In the genomic region with DNA sequence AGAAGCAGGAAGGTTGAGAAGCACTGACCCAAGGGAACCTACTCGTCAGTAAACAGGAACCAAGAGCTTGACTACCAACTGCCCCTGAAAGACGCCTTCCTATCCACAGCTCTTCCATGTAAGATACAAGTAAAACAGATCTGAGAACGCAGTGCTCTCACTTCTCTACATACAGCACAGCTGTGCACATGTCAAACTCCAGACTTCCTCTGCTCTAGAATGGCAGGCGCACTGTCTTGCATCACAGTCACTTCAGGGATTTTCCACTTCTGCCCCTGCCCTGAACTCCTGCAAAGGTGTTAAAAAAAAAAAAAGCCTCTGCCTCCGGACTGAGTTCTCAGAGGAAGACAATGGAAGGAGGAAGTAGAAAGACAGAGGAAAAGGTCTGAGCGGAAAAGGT, we compare ENCODE assay signal across 11 mouse cellular contexts.
A peak's percentile ranks its signal among the peaks of the same experiment; 100 is the strongest.
DNase-seq lines count a peak whose midpoint lies in the region; ATAC-seq and TF ChIP-seq lines count a peak whose summit lies in the region.
"Had no signal": no experiment of that assay in that cellular context is flagged by ENCODE, and none has a peak within 500 bp of the region (broad histone marks: within the 10 kb centered on the region; RNA-seq: fewer than 3 reads in every experiment).

No protein-coding gene starts in this region.

- H3K36me3 ChIP-seq in heart, embryonic 13.5 days, result peaks cover 16% of the 10 kb centered on the region; the same call in 1 of the 2 replicates
- peaks cover 3% of the 10 kb centered on the region; the same call in 1 of the 2 replicates for H3K36me3 ChIP-seq in heart, embryonic 11.5 days (ENCODE audit: control insufficient read depth, insufficient read depth, low read length)
- no peaks in the 10 kb centered on the region; the same call in 1 of the 2 replicates for H3K36me3 ChIP-seq in liver, postnatal 0 days (replicated peaks; ENCODE audit: insufficient read depth, low read length)
- H3K36me3 ChIP-seq in forebrain, embryonic 11.5 days (ENCODE audit: control insufficient read depth, insufficient read depth, low read length), result no peaks in the 10 kb centered on the region

- H3K9me3 ChIP-seq in heart, embryonic 13.5 days, result no peaks in the 10 kb centered on the region
- no peaks in the 10 kb centered on the region for H3K9me3 ChIP-seq in heart, embryonic 11.5 days (replicated peaks; ENCODE audit: control insufficient read depth, low read length)
- no peaks in the 10 kb centered on the region for H3K9me3 ChIP-seq in liver, postnatal 0 days (ENCODE audit: low read length)
- H3K9me3 ChIP-seq in forebrain, embryonic 11.5 days (ENCODE audit: control insufficient read depth, low read length), result no peaks in the 10 kb centered on the region
- H3K9me3 ChIP-seq: forebrain, embryonic 10.5 days; lung, embryonic 15.5 days had no signal

- H3K4me2 ChIP-seq in heart, embryonic 13.5 days, result no peak overlapping the region
- no peak overlapping the region for H3K4me2 ChIP-seq in heart, embryonic 11.5 days
- H3K4me2 ChIP-seq in liver, postnatal 0 days (ENCODE audit: low read depth, low read length), result no peak overlapping the region
- no peak overlapping the region for H3K4me2 ChIP-seq in forebrain, embryonic 11.5 days (ENCODE audit: low read depth, low read length, severe bottlenecking)
- H3K4me2 ChIP-seq: lung, embryonic 15.5 days had no signal

- 23% methylated on average over 6 of the region's 6 CpGs for WGBS in heart, embryonic 13.5 days
- 34% methylated on average over 6 of the region's 6 CpGs for WGBS in heart, embryonic 11.5 days (ENCODE audit: insufficient replicate concordance)
- WGBS in lung, adult 2 months, result 24% methylated on average over 6 of the region's 6 CpGs
- WGBS in liver, postnatal 0 days (ENCODE audit: insufficient replicate concordance), result 29% methylated on average over 6 of the region's 6 CpGs
- 80% methylated on average over 6 of the region's 6 CpGs for WGBS in forebrain, embryonic 11.5 days

- peak overlapping the region; percentile 61 for H3K27ac ChIP-seq in heart, embryonic 13.5 days (replicated peaks)
- H3K27ac ChIP-seq in heart, embryonic 11.5 days (ENCODE audit: low read depth, low read length), result no peak overlapping the region; the same call in 1 of the 2 replicates
- peak overlapping the region; percentile 69 for H3K27ac ChIP-seq in liver, postnatal 0 days (ENCODE audit: low read depth)
- no peak overlapping the region for H3K27ac ChIP-seq in forebrain, embryonic 11.5 days (ENCODE audit: low read depth, low read length)
- H3K27ac ChIP-seq: forebrain, embryonic 10.5 days; lung, embryonic 15.5 days had no signal

- no peak for TF ChIP-seq CTCF in lung, adult 2 months (IDR thresholded peaks at IDR 0.05; ENCODE audit: insufficient read depth, low read length)
- no peak for TF ChIP-seq CTCF in liver, postnatal 0 days (IDR thresholded peaks at IDR 0.05; ENCODE audit: low read depth)

- peaks cover 33% of the 10 kb centered on the region for H3K4me1 ChIP-seq in heart, embryonic 13.5 days
- no peaks in the 10 kb centered on the region for H3K4me1 ChIP-seq in heart, embryonic 11.5 days (ENCODE audit: control insufficient read depth, insufficient read depth, low read length)
- H3K4me1 ChIP-seq in lung, adult 2 months (ENCODE audit: control insufficient read depth, insufficient read depth, low read length), result peaks cover 13% of the 10 kb centered on the region
- H3K4me1 ChIP-seq in liver, postnatal 0 days (ENCODE audit: insufficient read depth), result no peaks in the 10 kb centered on the region
- H3K4me1 ChIP-seq in forebrain, embryonic 11.5 days (replicated peaks; ENCODE audit: control insufficient read depth, insufficient read depth, low read length), result no peaks in the 10 kb centered on the region

- H3K9ac ChIP-seq in heart, embryonic 13.5 days, result no peak overlapping the region
- no peak overlapping the region for H3K9ac ChIP-seq in heart, embryonic 11.5 days (ENCODE audit: low read depth, low read length)
- H3K9ac ChIP-seq in liver, postnatal 0 days (replicated peaks), result no peak overlapping the region
- no peak overlapping the region for H3K9ac ChIP-seq in forebrain, embryonic 11.5 days (ENCODE audit: low read length)
- H3K9ac ChIP-seq: lung, embryonic 15.5 days had no signal

- H3K4me3 ChIP-seq in heart, embryonic 13.5 days, result no peak overlapping the region
- no peak overlapping the region for H3K4me3 ChIP-seq in heart, embryonic 11.5 days (ENCODE audit: low read depth, low read length)
- H3K4me3 ChIP-seq in lung, adult 2 months (replicated peaks; ENCODE audit: extremely low read depth, low read depth, low read length), result no peak overlapping the region
- H3K4me3 ChIP-seq in liver, postnatal 0 days (ENCODE audit: low read depth, low read length), result no peak overlapping the region
- H3K4me3 ChIP-seq in forebrain, embryonic 11.5 days (ENCODE audit: low read depth, low read length), result no peak overlapping the region
- H3K4me3 ChIP-seq: forebrain, embryonic 10.5 days; lung, embryonic 15.5 days; myocyte had no signal

- no peaks in the 10 kb centered on the region for H3K27me3 ChIP-seq in heart, embryonic 13.5 days (replicated peaks)
- no peaks in the 10 kb centered on the region for H3K27me3 ChIP-seq in heart, embryonic 11.5 days (ENCODE audit: control insufficient read depth, insufficient read depth, low read length)
- H3K27me3 ChIP-seq in liver, postnatal 0 days (ENCODE audit: insufficient read depth, low read length), result no peaks in the 10 kb centered on the region
- no peaks in the 10 kb centered on the region for H3K27me3 ChIP-seq in forebrain, embryonic 11.5 days (ENCODE audit: control insufficient read depth, insufficient read depth, low read length)
- H3K27me3 ChIP-seq: lung, embryonic 15.5 days had no signal

- DNase-seq in lung, adult 18-20 months, result peak; percentile 36 to 43
- DNase-seq in lung, adult 2 months, result no peak
- DNase-seq in liver, postnatal 0 days, result peak; percentile 23
- DNase-seq in skeletal muscle tissue, adult 2 months (ENCODE audit: low read depth, low spot score), result peak; percentile 41
- no peak for DNase-seq in urinary bladder, adult 2 months (ENCODE audit: low spot score)
- DNase-seq in forebrain, embryonic 11.5 days (ENCODE audit: low spot score), result no peak

- TF ChIP-seq POLR2A in lung, adult 2 months (IDR thresholded peaks at IDR 0.05; ENCODE audit: borderline replicate concordance, extremely low read depth, low read depth, low read length), result no peak

- TF ChIP-seq EP300 in liver, postnatal 0 days (IDR thresholded peaks at IDR 0.05; ENCODE audit: low read depth), result peak; percentile 25; the same call in 1 of the 2 replicates

- ATAC-seq in heart, embryonic 13.5 days (ENCODE audit: extremely low read depth, insufficient number of reproducible peaks, low FRiP score, low TSS enrichment), result peak; percentile 46; the same call in 1 of the 2 replicates
- no peak for ATAC-seq in heart, embryonic 11.5 days (replicated peaks; ENCODE audit: insufficient number of reproducible peaks, low FRiP score, low TSS enrichment)
- peak; percentile 67 for ATAC-seq in liver, postnatal 0 days
- ATAC-seq in forebrain, embryonic 11.5 days (replicated peaks; ENCODE audit: low FRiP score), result no peak

Comparison
In these comparisons a context has a peak if more than half of its experiments do, and no peak if none do; other contexts are left out.
1. ATAC-seq: peak in heart, embryonic 13.5 days (single experiment) and liver, postnatal 0 days (single experiment); none in heart, embryonic 11.5 days (single experiment) and forebrain, embryonic 11.5 days (single experiment).
2. H3K27ac ChIP-seq: peak in heart, embryonic 13.5 days (single experiment) and liver, postnatal 0 days (single experiment); none in heart, embryonic 11.5 days (single experiment) and forebrain, embryonic 11.5 days (single experiment).
3. DNase-seq: peak in lung, adult 18-20 months (2 of 2), liver, postnatal 0 days (single experiment) and skeletal muscle tissue, adult 2 months (single experiment); none in lung, adult 2 months (single experiment), urinary bladder, adult 2 months (single experiment) and forebrain, embryonic 11.5 days (single experiment).